Mouse (Mus musculus): Measurements from ENCODE around the gene Mmp9. TPM values are rescaled to one million over a fixed set of nuclear protein-coding genes. Genes with fewer than 3 reads are reported as not detected.

The Mmp9 gene
- total RNA-seq, 2 experiments from 2014 or later = 2.0 TPM; not detected in 1

Other genes with a start within 250 kb of the Mmp9 start
- not detected in 2 replicates for gene Spint4, start 242.3 kb upstream of the Mmp9 start, total RNA-seq (2014; fragmentation: Nextera tagmentation)
- gene Spint4, start 242.3 kb upstream of the Mmp9 start, total RNA-seq (2017) = not detected in 2 replicates
- gene Spint5, start 225.5 kb upstream of the Mmp9 start, total RNA-seq (2014; fragmentation: Nextera tagmentation) = not detected in 2 replicates
- gene Spint5, start 225.5 kb upstream of the Mmp9 start, total RNA-seq (2017) = not detected in 2 replicates
- 2.0 TPM in 1 of 2 replicates, not detected in the other for gene Wfdc3, start 194.8 kb upstream of the Mmp9 start, total RNA-seq (2014; fragmentation: Nextera tagmentation)
- gene Wfdc3, start 194.8 kb upstream of the Mmp9 start, total RNA-seq (2017) = not detected in 2 replicates
- 28.7 and 37.2 TPM in 2 replicates for gene Dnttip1, start 194.8 kb upstream of the Mmp9 start, total RNA-seq (2014; fragmentation: Nextera tagmentation)
- gene Dnttip1, start 194.8 kb upstream of the Mmp9 start, total RNA-seq (2017) = 24.5 and 26.2 TPM in 2 replicates
- 194 and 207 TPM in 2 replicates for gene Ube2c, start 170.9 kb upstream of the Mmp9 start, total RNA-seq (2014; fragmentation: Nextera tagmentation)
- gene Ube2c, start 170.9 kb upstream of the Mmp9 start, total RNA-seq (2017) = 90.6 and 159 TPM in 2 replicates
- not detected in 2 replicates for gene Tnnc2, start 160.8 kb upstream of the Mmp9 start, total RNA-seq (2014; fragmentation: Nextera tagmentation)
- gene Tnnc2, start 160.8 kb upstream of the Mmp9 start, total RNA-seq (2017) = not detected in 2 replicates
- 0.11 and 7.6 TPM in 2 replicates for gene Snx21, start 155.0 kb upstream of the Mmp9 start, total RNA-seq (2014; fragmentation: Nextera tagmentation)
- 0.33 TPM in 1 of 2 replicates, not detected in the other for gene Snx21, start 155.0 kb upstream of the Mmp9 start, total RNA-seq (2017)
- 15.5 and 26.4 TPM in 2 replicates for gene Acot8, start 135.9 kb upstream of the Mmp9 start, total RNA-seq (2014; fragmentation: Nextera tagmentation)
- 10.1 and 17.6 TPM in 2 replicates for gene Acot8, start 135.9 kb upstream of the Mmp9 start, total RNA-seq (2017)
- gene Zswim3, start 135.7 kb upstream of the Mmp9 start, total RNA-seq (2014; fragmentation: Nextera tagmentation) = 6.8 and 6.9 TPM in 2 replicates
- gene Zswim3, start 135.7 kb upstream of the Mmp9 start, total RNA-seq (2017) = 1.8 and 4.4 TPM in 2 replicates
- 11.0 and 14.2 TPM in 2 replicates for gene Zswim1, start 118.1 kb upstream of the Mmp9 start, total RNA-seq (2014; fragmentation: Nextera tagmentation)
- 2.5 and 3.3 TPM in 2 replicates for gene Zswim1, start 118.1 kb upstream of the Mmp9 start, total RNA-seq (2017)
- gene Spata25, start 112.2 kb upstream of the Mmp9 start, total RNA-seq (2014; fragmentation: Nextera tagmentation) = not detected in 2 replicates
- gene Spata25, start 112.2 kb upstream of the Mmp9 start, total RNA-seq (2017) = not detected in 2 replicates
- 63.5 and 87.0 TPM in 2 replicates for gene Ctsa, start 107.9 kb upstream of the Mmp9 start, total RNA-seq (2014; fragmentation: Nextera tagmentation)
- 40.0 and 58.0 TPM in 2 replicates for gene Ctsa, start 107.9 kb upstream of the Mmp9 start, total RNA-seq (2017)
- 0.26 and 1.8 TPM in 2 replicates for gene Neurl2, start 107.3 kb upstream of the Mmp9 start, total RNA-seq (2014; fragmentation: Nextera tagmentation)
- gene Neurl2, start 107.3 kb upstream of the Mmp9 start, total RNA-seq (2017) = 2.3 TPM in 1 of 2 replicates, not detected in the other
- not detected in 2 replicates for gene Pltp, start 83.1 kb upstream of the Mmp9 start, total RNA-seq (2014; fragmentation: Nextera tagmentation)
- not detected in 2 replicates for gene Pltp, start 83.1 kb upstream of the Mmp9 start, total RNA-seq (2017)
- 59.0 and 61.7 TPM in 2 replicates for gene Pcif1, start 61.5 kb upstream of the Mmp9 start, total RNA-seq (2014; fragmentation: Nextera tagmentation)
- gene Pcif1, start 61.5 kb upstream of the Mmp9 start, total RNA-seq (2017) = 13.2 and 16.3 TPM in 2 replicates
- gene Zfp335, start 29.0 kb upstream of the Mmp9 start, total RNA-seq (2014; fragmentation: Nextera tagmentation) = 23.5 and 27.2 TPM in 2 replicates
- gene Zfp335, start 29.0 kb upstream of the Mmp9 start, total RNA-seq (2017) = 5.8 and 8.6 TPM in 2 replicates
- gene Slc12a5, start 20.0 kb downstream of the Mmp9 start, total RNA-seq (2014; fragmentation: Nextera tagmentation) = 0.35 TPM in 1 of 2 replicates, not detected in the other
- gene Slc12a5, start 20.0 kb downstream of the Mmp9 start, total RNA-seq (2017) = 0.34 and 0.61 TPM in 2 replicates
- 38.4 and 44.2 TPM in 2 replicates for gene Ncoa5, start 94.1 kb downstream of the Mmp9 start, total RNA-seq (2014; fragmentation: Nextera tagmentation)
- 41.2 and 42.4 TPM in 2 replicates for gene Ncoa5, start 94.1 kb downstream of the Mmp9 start, total RNA-seq (2017)
- gene Cd40, start 114.8 kb downstream of the Mmp9 start, total RNA-seq (2014; fragmentation: Nextera tagmentation) = 0.67 TPM in 1 of 2 replicates, not detected in the other
- gene Cd40, start 114.8 kb downstream of the Mmp9 start, total RNA-seq (2017) = not detected in 2 replicates
- gene 1700025C18Rik, start 150.0 kb downstream of the Mmp9 start, total RNA-seq (2014; fragmentation: Nextera tagmentation) = not detected in 2 replicates
- gene 1700025C18Rik, start 150.0 kb downstream of the Mmp9 start, total RNA-seq (2017) = not detected in 2 replicates